9 mouse cellular contexts compared by ENCODE assay signal in genomic region chr14:96518954-96519682, GRCm38 (mm10). TPM values are rescaled to one million over a fixed set of nuclear protein-coding genes. Genes with fewer than 3 reads are reported as not detected.
A peak's percentile ranks its signal among the peaks of the same experiment; 100 is the strongest.
DNase-seq lines count a peak whose midpoint lies in the region; ATAC-seq and TF ChIP-seq lines count a peak whose summit lies in the region.
"Had no signal": no experiment of that assay in that cellular context is flagged by ENCODE, and none has a peak within 500 bp of the region (broad histone marks: within the 10 kb centered on the region; RNA-seq: fewer than 3 reads in every experiment).

Klhl1 (minus strand) TSS chr14:96519102.

- POLR2A ChIA-PET in Patski (lab: Charles Lee), result no interaction called here

- no peak for ATAC-seq in heart, embryonic 12.5 days (ENCODE audit: insufficient number of reproducible peaks, low FRiP score)
- ATAC-seq in Patski, result peak; percentile 70
- ATAC-seq in midbrain, embryonic 12.5 days (ENCODE audit: low FRiP score, low read depth), result peak; percentile 85
- ATAC-seq in granulocyte monocyte progenitor cell, adult 5-6 weeks (replicated peaks; ENCODE audit: poor library complexity, severe bottlenecking), result no peak

- DNase-seq in heart, postnatal 10 days, result no peak
- DNase-seq in Patski (ENCODE audit: low read depth, low spot score), result no peak
- no peak for DNase-seq in hindbrain, embryonic 10.5 days (ENCODE audit: low spot score)
- DNase-seq in gastrocnemius, adult 8-10 months (ENCODE audit: low spot score in 2 of 2), result no peak
- no peak for DNase-seq in lung, postnatal 25 days (ENCODE audit: low spot score)

- H3K4me3 ChIP-seq in heart, embryonic 12.5 days, result peak within 1 kb of the TSS; percentile 52
- H3K4me3 ChIP-seq in hindbrain, embryonic 10.5 days, result peak within 1 kb of the TSS; percentile 67
- H3K4me3 ChIP-seq in midbrain, embryonic 12.5 days, result peak within 1 kb of the TSS; percentile 52

- H3K9ac ChIP-seq in heart, embryonic 12.5 days, result peak within 1 kb of the TSS; percentile 49; the same call in 1 of the 2 replicates
- peak within 1 kb of the TSS; percentile 68 for H3K9ac ChIP-seq in midbrain, embryonic 12.5 days (replicated peaks)

- CTCF ChIA-PET in Patski (lab: Charles Lee), result interaction anchor here (1.2 kb wide), 1 partner anchor 9 kb away, joined by 4 read pairs; no protein-coding TSS in a partner anchor

- TF ChIP-seq CTCF in Patski (IDR thresholded peaks at IDR 0.05), result no peak

- peak within 1 kb of the TSS; percentile 98 for H3K4me2 ChIP-seq in heart, embryonic 12.5 days
- peak within 1 kb of the TSS; percentile 94 for H3K4me2 ChIP-seq in midbrain, embryonic 12.5 days (replicated peaks)

- peaks cover 15% of the 10 kb centered on the region for H3K27me3 ChIP-seq in heart, embryonic 12.5 days (replicated peaks)
- H3K27me3 ChIP-seq in Patski, result no peaks in the 10 kb centered on the region
- peaks cover 24% of the 10 kb centered on the region for H3K27me3 ChIP-seq in hindbrain, embryonic 10.5 days (ENCODE audit: insufficient read depth, poor library complexity, severe bottlenecking)
- no peaks in the 10 kb centered on the region for H3K27me3 ChIP-seq in midbrain, embryonic 12.5 days
- H3K27me3 ChIP-seq: CH12.LX had no signal

- H3K36me3 ChIP-seq in heart, embryonic 12.5 days, result no peaks in the 10 kb centered on the region
- H3K36me3 ChIP-seq in hindbrain, embryonic 10.5 days, result no peaks in the 10 kb centered on the region
- H3K36me3 ChIP-seq in midbrain, embryonic 12.5 days, result no peaks in the 10 kb centered on the region

- in situ Hi-C loops in Patski (cut with MboI; ENCODE audit: low pct_unique_long_range_greater_than_20kb), result no loop called here

- no peaks in the 10 kb centered on the region for H3K9me3 ChIP-seq in heart, embryonic 12.5 days (replicated peaks)
- no peaks in the 10 kb centered on the region for H3K9me3 ChIP-seq in hindbrain, embryonic 10.5 days
- no peaks in the 10 kb centered on the region for H3K9me3 ChIP-seq in midbrain, embryonic 12.5 days

- no peak within 1 kb of the TSS for H3K27ac ChIP-seq in heart, embryonic 12.5 days (ENCODE audit: poor library complexity, severe bottlenecking)
- peak within 1 kb of the TSS; percentile 83 for H3K27ac ChIP-seq in hindbrain, embryonic 10.5 days
- peak within 1 kb of the TSS; percentile 77 for H3K27ac ChIP-seq in midbrain, embryonic 12.5 days (replicated peaks)

- H3K4me1 ChIP-seq in heart, embryonic 12.5 days (replicated peaks), result peaks cover 6% of the 10 kb centered on the region; the same call in 1 of the 2 replicates
- H3K4me1 ChIP-seq in hindbrain, embryonic 10.5 days (replicated peaks), result peaks cover 17% of the 10 kb centered on the region
- peaks cover 10% of the 10 kb centered on the region; the same call in 1 of the 2 replicates for H3K4me1 ChIP-seq in midbrain, embryonic 12.5 days

- intact Hi-C loops in heart, postnatal 10 days (cut with DNase I), result no loop called here

- 51% methylated on average over 13 of the region's 13 CpGs for WGBS in heart, embryonic 12.5 days
- 46% methylated on average over 13 of the region's 13 CpGs for WGBS in hindbrain, embryonic 10.5 days
- 36% methylated on average over 13 of the region's 13 CpGs for WGBS in midbrain, embryonic 12.5 days

RNA-seq across cellular contexts. Expression of gene Klhl1, which starts in this region (rescaled TPM):
- not detected in 2 replicates for polyA plus RNA-seq in heart, embryonic 12.5 days (2016; fragmentation: Nextera tagmentation; extraction: Ambion mirVana)
- not detected for total RNA-seq in heart, postnatal 10 days (2021)
- not detected for polyA plus RNA-seq in Patski (2021)
- polyA plus RNA-seq in hindbrain, embryonic 10.5 days (2016; fragmentation: Nextera tagmentation; extraction: Ambion mirVana), result 0.36 and 0.54 TPM in 2 replicates
- 5.2 and 6.5 TPM in 2 replicates for polyA plus RNA-seq in midbrain, embryonic 12.5 days (2016; fragmentation: Nextera tagmentation; extraction: Ambion mirVana)
- not detected in 2 replicates for total RNA-seq in granulocyte monocyte progenitor cell, adult 5-6 weeks (2014; fragmentation: Nextera tagmentation)
- not detected in 2 replicates for total RNA-seq in granulocyte monocyte progenitor cell, adult 5-6 weeks (2017)
- not detected for total RNA-seq in gastrocnemius, adult 8-10 months (2022)
- total RNA-seq: CH12.LX had no signal

Comparison
In these comparisons a context has a peak if more than half of its experiments do, and no peak if none do; other contexts are left out.
1. Peak in ATAC-seq in Patski; RNA of the gene not detected or under 1 TPM.